Comparison of ENCODE assay signal across 16 mouse cellular contexts in the genomic region with DNA sequence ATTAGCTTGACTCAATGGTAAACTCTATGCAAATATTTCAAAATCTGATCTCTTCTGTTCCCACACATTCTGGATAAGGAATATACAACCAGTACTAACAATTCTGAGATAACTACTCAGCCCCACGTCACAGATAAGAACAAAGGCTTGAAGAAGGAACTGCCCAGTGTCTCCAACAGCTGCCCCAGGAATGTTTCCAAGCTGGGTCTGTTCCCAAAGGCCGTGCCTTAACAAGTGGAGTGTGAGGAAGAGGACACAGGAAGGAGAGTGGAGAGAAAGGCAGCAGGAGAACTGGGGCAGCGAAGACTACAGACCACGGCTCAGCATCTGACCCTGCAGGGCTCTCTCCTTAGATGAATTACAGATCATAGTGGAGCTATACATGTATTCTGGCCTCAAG. TPM values are rescaled to one million over a fixed set of nuclear protein-coding genes. Genes with fewer than 3 reads are reported as not detected.
A peak's percentile ranks its signal among the peaks of the same experiment; 100 is the strongest.
DNase-seq lines count a peak whose midpoint lies in the region; ATAC-seq and TF ChIP-seq lines count a peak whose summit lies in the region.
"Had no signal": no experiment of that assay in that cellular context is flagged by ENCODE, and none has a peak within 500 bp of the region (broad histone marks: within the 10 kb centered on the region; RNA-seq: fewer than 3 reads in every experiment).

No protein-coding gene starts in this region.

- no peak overlapping the region; the same call in 1 of the 2 replicates for H3K27ac ChIP-seq in lung, embryonic 14.5 days (ENCODE audit: low read depth)
- peak overlapping the region; percentile 72 to 73 for H3K27ac ChIP-seq in heart, embryonic 14.5 days (replicated peaks in 1 of 2; ENCODE audit: control insufficient read depth in 1 of 2, insufficient read depth in 1 of 2, low read depth in 2 of 2, low read length in 2 of 2)
- H3K27ac ChIP-seq in intestine, embryonic 16.5 days (ENCODE audit: low read length) = 0 out of 2 replicates have a peak overlapping the region, but pooled peaks have one; percentile 7
- H3K27ac ChIP-seq: forebrain, embryonic 13.5 days; kidney, embryonic 15.5 days; limb, embryonic 15.5 days had no signal

- ATAC-seq in lung, embryonic 14.5 days (ENCODE audit: insufficient read depth) = no peak
- ATAC-seq in heart, embryonic 14.5 days (ENCODE audit: insufficient number of reproducible peaks, insufficient read depth, low FRiP score, low read depth) = no peak
- no peak for ATAC-seq in intestine, embryonic 16.5 days
- ATAC-seq: forebrain, embryonic 13.5 days; liver, postnatal 0 days; midbrain, embryonic 16.5 days had no signal

- no peaks in the 10 kb centered on the region for H3K27me3 ChIP-seq in lung, embryonic 14.5 days (ENCODE audit: insufficient read depth, low read length)
- H3K27me3 ChIP-seq in heart, embryonic 14.5 days (ENCODE audit: control insufficient read depth, insufficient read depth, low read length) = no peaks in the 10 kb centered on the region
- H3K27me3 ChIP-seq in intestine, embryonic 16.5 days (replicated peaks; ENCODE audit: control insufficient read depth, insufficient read depth, low read length) = no peaks in the 10 kb centered on the region
- H3K27me3 ChIP-seq: forebrain, embryonic 13.5 days; kidney, embryonic 15.5 days; limb, embryonic 15.5 days had no signal

- intact Hi-C loops in left cerebral cortex, postnatal 25 days (cut with DNase I) = no loop called here

- H3K36me3 ChIP-seq in lung, embryonic 14.5 days (ENCODE audit: insufficient read depth) = no peaks in the 10 kb centered on the region
- H3K36me3 ChIP-seq in heart, embryonic 14.5 days (ENCODE audit: control insufficient read depth, insufficient read depth, low read length) = no peaks in the 10 kb centered on the region
- no peaks in the 10 kb centered on the region for H3K36me3 ChIP-seq in intestine, embryonic 16.5 days (ENCODE audit: control insufficient read depth, insufficient read depth, low read length)
- H3K36me3 ChIP-seq: kidney, embryonic 15.5 days; limb, embryonic 15.5 days had no signal

- no peaks in the 10 kb centered on the region for H3K9me3 ChIP-seq in lung, embryonic 14.5 days (ENCODE audit: low read depth, low read length)
- no peaks in the 10 kb centered on the region for H3K9me3 ChIP-seq in heart, embryonic 14.5 days (ENCODE audit: control insufficient read depth, low read length)
- no peaks in the 10 kb centered on the region for H3K9me3 ChIP-seq in intestine, embryonic 16.5 days (ENCODE audit: control insufficient read depth, low read length)
- H3K9me3 ChIP-seq: forebrain, embryonic 13.5 days; kidney, embryonic 15.5 days; limb, embryonic 15.5 days had no signal

- no peak for TF ChIP-seq CTCF in lung, embryonic 14.5 days (IDR thresholded peaks at IDR 0.05; ENCODE audit: low read depth)

- peak; percentile 57 for DNase-seq in lung, embryonic 14.5 days
- no peak for DNase-seq in lung, postnatal 36 days
- peak; percentile 71 to 82 for DNase-seq in heart, adult 18-20 months
- no peak for DNase-seq in left cerebral cortex, postnatal 25 days (ENCODE audit: low spot score in 2 of 2)
- DNase-seq in MN1 (ENCODE audit: low spot score) = no peak
- DNase-seq: adrenal gland, adult 8-10 months; B cell, adult 2 months; cerebellum, adult 18-20 months; liver, postnatal 0 days; thymus, postnatal 25 days had no signal

- no peak overlapping the region for H3K9ac ChIP-seq in lung, embryonic 14.5 days
- H3K9ac ChIP-seq in heart, embryonic 14.5 days (ENCODE audit: low read length) = no peak overlapping the region
- H3K9ac ChIP-seq in intestine, embryonic 16.5 days (ENCODE audit: low read depth, low read length) = no peak overlapping the region
- H3K9ac ChIP-seq: forebrain, embryonic 13.5 days; kidney, embryonic 15.5 days; limb, embryonic 15.5 days; liver, postnatal 0 days had no signal

- H3K4me2 ChIP-seq in lung, embryonic 14.5 days = no peak overlapping the region
- peak overlapping the region; percentile 16; the same call in 1 of the 2 replicates for H3K4me2 ChIP-seq in heart, embryonic 14.5 days (ENCODE audit: low read length)
- H3K4me2 ChIP-seq in intestine, embryonic 16.5 days (ENCODE audit: low read depth, low read length) = no peak overlapping the region
- H3K4me2 ChIP-seq: forebrain, embryonic 13.5 days; kidney, embryonic 15.5 days; limb, embryonic 15.5 days had no signal

- no peak overlapping the region for H3K4me3 ChIP-seq in lung, embryonic 14.5 days (ENCODE audit: low read depth, low read length)
- H3K4me3 ChIP-seq in heart, embryonic 14.5 days (ENCODE audit: control insufficient read depth in 1 of 2, insufficient read depth in 1 of 2, low read depth in 1 of 2, low read length in 2 of 2) = no peak overlapping the region
- no peak overlapping the region for H3K4me3 ChIP-seq in intestine, embryonic 16.5 days (ENCODE audit: low read length)
- H3K4me3 ChIP-seq: forebrain, embryonic 13.5 days; kidney, embryonic 15.5 days; limb, embryonic 15.5 days had no signal

- 39% methylated on average over 4 of the region's 4 CpGs for WGBS in lung, embryonic 14.5 days
- 11% methylated on average over 4 of the region's 4 CpGs for WGBS in heart, embryonic 14.5 days
- WGBS in intestine, embryonic 16.5 days = 53% methylated on average over 4 of the region's 4 CpGs

- H3K4me1 ChIP-seq in lung, embryonic 14.5 days (ENCODE audit: insufficient read depth) = peaks cover 15% of the 10 kb centered on the region
- peaks cover 51 to 96% of the 10 kb centered on the region in 2 experiments for H3K4me1 ChIP-seq in heart, embryonic 14.5 days (ENCODE audit: control insufficient read depth in 2 of 2, insufficient read depth in 2 of 2, low read length in 2 of 2)
- peaks cover 28% of the 10 kb centered on the region for H3K4me1 ChIP-seq in intestine, embryonic 16.5 days (ENCODE audit: control insufficient read depth, insufficient read depth, low read length)

RNA-seq across cellular contexts. Expression of gene Stk39, which starts 39.2 kb away (rescaled TPM):
- 27.6 and 28.0 TPM in 2 replicates for polyA plus RNA-seq in lung, embryonic 14.5 days (2014; fragmentation: Nextera tagmentation; extraction: Ambion mirVana)
- total RNA-seq in heart, adult 18-20 months (2021) = 10 to 100 TPM; 88.1 to 97.1 TPM
- 89.0 and 90.8 TPM in 2 replicates for polyA plus RNA-seq in heart, embryonic 14.5 days (2014; fragmentation: Nextera tagmentation; extraction: Ambion mirVana)
- 4.5 and 5.9 TPM in 2 replicates for polyA plus RNA-seq in intestine, embryonic 16.5 days (2015; fragmentation: Nextera tagmentation; extraction: Ambion mirVana)
- total RNA-seq in left cerebral cortex, postnatal 25 days (2021) = 10 to 100 TPM; 67.1 to 72.0 TPM

Comparison
In these comparisons a context has a peak if more than half of its experiments do, and no peak if none do; other contexts are left out.
1. DNase-seq: peak in lung, embryonic 14.5 days (single experiment) and heart, adult 18-20 months (2 of 2); none in lung, postnatal 36 days (single experiment), left cerebral cortex, postnatal 25 days (0 of 2) and MN1 (single experiment).